Mouse (Mus musculus): ENCODE results near the gene 1700067K01Rik. TPM values are rescaled to one million over a fixed set of nuclear protein-coding genes. Genes with fewer than 3 reads are reported as not detected.
"Not testable (repeated sequence)": the region's sequence is repeated elsewhere in the genome, so short reads cannot be mapped to it uniquely, and the experiment has no call there.

1700067K01Rik gene
- total RNA-seq, 2 experiments from 2014 or later: 0.33 to 0.80 TPM

- intact Hi-C loops (cut with DNase I): no loop called here
- DNase-seq: peak; percentile 79 to 87
These were observed 20.5 kb upstream of the 1700067K01Rik start for GRCm38 (mm10) chr8:83980845-83981244.

DNA sequence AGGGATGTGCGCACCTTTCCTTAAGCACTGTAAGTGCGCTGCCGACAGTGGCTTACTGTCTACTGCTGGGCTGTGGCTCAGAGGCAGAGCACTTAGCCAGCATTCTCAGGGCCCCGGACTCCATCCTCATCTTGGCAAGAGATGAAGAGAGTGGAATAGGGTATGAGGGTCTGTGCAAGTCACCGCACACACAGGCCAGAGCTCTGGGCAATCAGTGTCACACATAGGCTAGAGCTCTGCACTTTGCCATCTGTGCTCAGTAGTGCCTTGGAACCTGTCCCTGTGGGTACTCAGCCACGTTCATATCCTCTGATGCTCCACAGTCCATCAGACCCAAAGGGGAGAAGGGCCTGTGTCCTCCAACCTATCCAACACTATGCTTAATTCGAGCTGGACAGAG, 19.8 kb upstream of the 1700067K01Rik start:
- no peak for DNase-seq
- intact Hi-C loops (cut with DNase I): no loop called here

GRCm38 (mm10) chr8:83982449-83982848, 18.9 kb upstream of the 1700067K01Rik start:
- no peak for DNase-seq
- intact Hi-C loops (cut with DNase I): no loop called here

GRCm38 (mm10) chr8:83983222-83983621, 18.1 kb upstream of the 1700067K01Rik start:
- intact Hi-C loops (cut with DNase I): not testable (repeated sequence)

DNA sequence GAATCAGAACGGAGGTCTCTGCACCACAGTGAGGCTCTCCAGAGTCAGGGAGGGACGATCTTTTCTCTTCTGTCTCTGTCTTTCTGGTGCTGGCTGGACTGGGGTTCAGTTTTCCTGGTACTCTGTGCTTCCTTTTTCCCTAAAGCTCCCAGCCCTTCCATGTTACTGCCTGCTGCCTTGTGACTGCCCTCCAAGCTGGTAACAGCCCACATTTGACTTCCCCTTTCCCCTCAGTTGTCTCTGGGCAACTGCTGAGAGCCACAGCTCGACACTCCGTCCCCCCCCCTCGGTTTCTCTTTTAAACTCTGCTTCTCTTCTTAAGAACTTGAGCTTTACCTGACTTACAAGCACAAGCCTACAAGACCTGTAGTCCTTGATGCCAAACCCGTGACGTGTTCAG, 12.1 kb upstream of the 1700067K01Rik start:
- intact Hi-C loops (cut with DNase I): no loop called here
- no peak for DNase-seq

More at GRCm38 (mm10) chr8:83983222-83983621, 18.1 kb upstream of the 1700067K01Rik start:
- DNase-seq: not testable (repeated sequence)

GRCm38 (mm10) chr8:83990170-83990569, 11.1 kb upstream of the 1700067K01Rik start:
- no peak for DNase-seq
- intact Hi-C loops (cut with DNase I): no loop called here

- intact Hi-C loops (cut with DNase I): no loop called here
- no peak for DNase-seq
These were observed 8.8 kb upstream of the 1700067K01Rik start for GRCm38 (mm10) chr8:83992488-83992887.

DNA sequence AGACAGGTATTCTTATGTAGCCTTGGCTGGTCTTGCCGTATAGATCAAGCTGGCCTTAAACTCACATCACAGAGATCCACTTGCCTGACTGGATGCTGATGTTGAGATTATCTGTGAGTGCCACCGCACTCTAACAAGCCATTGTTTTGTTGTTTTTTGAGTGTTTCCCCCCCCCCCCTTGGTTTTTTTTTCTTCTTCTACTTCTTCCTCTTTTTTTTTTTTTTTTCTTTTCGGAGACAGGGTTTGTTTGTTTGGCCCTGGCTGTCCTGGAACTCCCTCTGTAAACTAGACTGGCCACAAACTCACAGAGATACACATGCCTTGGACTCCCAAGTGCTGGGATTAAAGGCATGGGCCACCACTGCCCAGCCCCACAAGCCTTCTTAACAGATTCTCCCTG, 7.3 kb upstream of the 1700067K01Rik start:
- DNase-seq: no peak
- intact Hi-C loops (cut with DNase I): no loop called here

DNA sequence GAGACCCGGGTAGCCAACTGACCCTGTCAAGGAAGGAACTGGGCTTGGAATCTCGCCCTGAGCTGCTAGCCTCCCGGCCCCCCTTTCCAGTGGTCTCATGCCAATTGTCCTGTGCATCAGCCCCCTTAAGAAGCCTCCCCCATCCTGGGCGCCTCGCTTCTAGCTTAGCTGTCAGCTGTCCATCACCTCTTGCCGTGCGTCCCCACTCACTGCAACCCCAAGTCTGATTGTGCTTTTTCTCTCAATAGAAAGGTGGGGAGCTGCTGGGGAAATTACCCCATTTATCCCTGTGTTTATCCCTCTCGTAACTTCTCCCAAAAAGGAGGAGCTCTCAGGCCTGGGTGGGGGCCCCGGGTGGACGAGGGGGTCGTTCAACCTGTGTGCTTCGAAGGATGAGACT, 5.3 kb upstream of the 1700067K01Rik start:
- peak in 1 of 2 experiments; percentile 13 for DNase-seq
- intact Hi-C loops (cut with DNase I): loop anchor here (2.0 kb wide), 1 partner anchor 21 kb away; no protein-coding TSS in a partner anchor

DNA sequence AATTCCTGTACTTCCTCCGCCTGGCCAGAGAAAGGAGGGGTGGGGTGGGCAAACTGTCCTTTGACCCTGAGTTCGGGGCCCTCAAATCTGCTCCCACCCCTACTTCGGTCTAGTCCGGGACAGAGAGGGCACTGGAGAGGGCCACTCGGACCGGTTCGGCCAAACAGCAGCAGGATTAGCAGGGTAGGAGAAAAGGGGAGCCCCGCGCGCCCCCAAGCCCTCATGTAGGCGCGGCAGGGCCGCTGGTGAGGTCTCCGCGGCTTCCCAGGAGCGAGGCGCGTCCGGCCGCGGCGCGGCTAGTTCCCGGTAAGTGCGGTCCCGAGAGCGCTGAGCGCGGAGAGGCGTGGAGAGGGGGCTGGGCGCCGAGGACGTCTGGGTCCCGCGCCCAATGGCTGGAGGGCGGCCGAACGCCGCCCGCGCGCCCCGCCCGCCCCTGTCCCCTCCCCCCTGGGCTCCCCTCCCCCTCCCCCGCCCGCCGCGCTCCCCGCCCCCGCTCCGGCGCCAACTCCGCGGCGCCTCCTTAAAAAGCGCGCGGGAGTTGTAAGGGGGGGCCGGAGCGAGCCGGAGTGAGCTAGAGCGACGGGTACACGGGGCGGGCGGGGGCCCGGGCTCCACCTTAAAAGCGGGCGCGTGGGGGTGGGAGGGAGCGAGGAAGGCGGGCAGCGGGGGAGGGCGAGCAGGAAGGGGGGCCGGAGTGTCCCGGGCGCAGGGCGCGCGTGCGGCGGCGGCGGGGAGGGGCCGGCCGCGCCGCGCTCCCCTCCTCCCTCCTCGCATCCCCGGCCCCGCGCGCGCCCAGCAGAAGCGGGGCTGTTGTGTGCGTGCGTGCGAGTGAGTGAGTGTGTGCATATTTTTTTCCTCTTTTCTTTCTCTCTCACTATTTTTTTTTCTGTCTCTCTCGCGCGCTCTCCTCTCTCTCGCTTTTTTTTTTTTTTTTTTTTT, 4.5 kb upstream of the 1700067K01Rik start:
- peak; percentile 88 to 93 for DNase-seq
- intact Hi-C loops (cut with DNase I): loop anchor here (2.0 kb wide), 1 partner anchor 22 kb away; no protein-coding TSS in a partner anchor

DNA sequence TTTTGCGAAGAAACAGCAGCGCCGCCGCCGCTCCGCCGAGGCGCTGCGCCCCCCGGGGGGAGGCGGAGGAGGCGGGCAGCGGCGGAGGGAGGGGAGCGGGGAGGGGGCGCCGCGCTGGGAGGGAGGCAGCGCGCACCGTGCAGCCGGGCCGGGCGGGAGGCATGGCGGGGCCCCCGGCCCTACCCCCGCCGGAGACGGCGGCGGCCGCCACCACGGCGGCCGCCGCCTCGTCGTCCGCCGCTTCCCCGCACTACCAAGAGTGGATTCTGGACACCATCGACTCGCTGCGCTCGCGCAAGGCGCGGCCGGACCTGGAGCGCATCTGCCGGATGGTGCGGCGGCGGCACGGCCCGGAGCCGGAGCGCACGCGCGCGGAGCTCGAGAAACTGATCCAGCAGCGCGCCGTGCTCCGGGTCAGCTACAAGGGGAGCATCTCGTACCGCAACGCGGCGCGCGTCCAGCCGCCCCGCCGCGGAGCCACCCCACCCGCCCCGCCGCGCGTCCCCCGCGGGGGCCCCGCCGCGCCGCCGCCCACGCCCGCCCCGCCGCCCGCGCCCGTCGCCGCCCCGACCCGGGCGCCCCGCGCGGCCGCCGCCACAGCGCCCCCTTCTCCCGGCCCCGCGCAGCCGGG, 3.7 kb upstream of the 1700067K01Rik start, which contains the start of gene Samd1:
Samd1 (plus strand) TSS at position 162 of the 631 bp plus-strand sequence.
- intact Hi-C loops (cut with DNase I): loop anchor here (2.0 kb wide), 1 partner anchor 23 kb away; no protein-coding TSS in a partner anchor
- DNase-seq: peak; percentile 66 to 67

DNA sequence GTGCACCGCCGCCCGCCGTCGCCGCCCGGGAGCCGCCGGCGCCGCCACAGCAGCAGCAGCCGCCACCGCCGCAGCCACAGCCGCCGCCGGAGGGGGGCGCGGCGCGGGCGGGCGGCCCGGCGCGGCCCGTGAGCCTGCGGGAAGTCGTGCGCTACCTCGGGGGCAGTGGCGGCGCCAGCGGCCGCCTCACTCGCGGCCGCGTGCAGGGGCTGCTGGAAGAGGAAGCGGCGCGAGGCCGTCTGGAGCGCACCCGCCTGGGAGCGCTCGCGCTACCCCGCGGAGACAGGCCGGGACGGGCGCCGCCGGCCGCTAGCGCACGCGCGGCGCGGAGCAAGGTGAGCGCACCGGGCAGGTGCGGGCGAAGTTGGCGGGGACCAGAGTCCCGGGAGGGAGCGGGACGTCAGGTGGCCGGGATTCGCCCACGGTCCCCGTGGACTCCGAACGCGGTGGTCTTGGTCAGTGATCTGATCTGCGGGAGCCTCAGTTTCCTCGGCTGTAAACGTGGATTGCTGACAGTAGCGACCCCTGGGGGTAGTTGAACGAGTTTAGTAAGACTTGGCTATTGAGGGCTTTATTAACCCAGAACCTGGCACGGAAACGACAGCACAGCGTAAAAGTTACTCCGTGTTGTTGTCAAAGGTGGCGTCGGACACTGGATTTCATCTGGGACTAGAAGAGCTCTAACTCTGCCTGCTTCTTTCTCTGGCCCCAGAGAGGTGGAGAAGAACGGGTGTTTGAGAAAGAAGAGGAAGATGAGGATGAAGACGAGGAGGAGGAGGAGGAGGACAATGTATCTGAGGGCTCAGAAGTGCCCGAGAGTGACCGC, 2.9 kb upstream of the 1700067K01Rik start:
- peak; percentile 63 to 73 for DNase-seq
- intact Hi-C loops (cut with DNase I): no loop called here

- intact Hi-C loops (cut with DNase I): no loop called here
- DNase-seq: no peak
These were observed 2.1 kb upstream of the 1700067K01Rik start for GRCm38 (mm10) chr8:83999057-83999705.

DNA sequence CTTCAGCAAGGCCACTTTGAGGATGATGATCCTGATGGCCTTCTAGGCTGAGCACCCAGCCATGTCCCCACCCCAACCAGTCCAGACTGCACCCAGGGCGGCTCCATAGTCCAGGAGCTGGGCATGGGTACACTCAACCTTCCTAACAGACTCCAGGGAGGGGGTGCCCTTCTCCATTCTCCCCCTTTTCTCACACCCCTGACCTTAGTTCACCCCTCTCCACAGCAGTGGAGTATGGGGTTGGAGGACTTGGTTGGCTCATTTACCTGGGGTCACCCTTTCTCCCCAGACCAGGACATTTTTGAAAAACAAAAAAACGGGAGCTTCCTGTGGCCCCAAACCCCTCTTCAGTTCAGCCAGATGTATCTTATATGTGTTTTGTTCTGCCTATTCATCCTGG, 1.5 kb upstream of the 1700067K01Rik start:
- no peak for DNase-seq
- intact Hi-C loops (cut with DNase I): no loop called here

GRCm38 (mm10) chr8:84002957-84003611, 1.8 kb downstream of the 1700067K01Rik start:
- intact Hi-C loops (cut with DNase I): no loop called here

DNA sequence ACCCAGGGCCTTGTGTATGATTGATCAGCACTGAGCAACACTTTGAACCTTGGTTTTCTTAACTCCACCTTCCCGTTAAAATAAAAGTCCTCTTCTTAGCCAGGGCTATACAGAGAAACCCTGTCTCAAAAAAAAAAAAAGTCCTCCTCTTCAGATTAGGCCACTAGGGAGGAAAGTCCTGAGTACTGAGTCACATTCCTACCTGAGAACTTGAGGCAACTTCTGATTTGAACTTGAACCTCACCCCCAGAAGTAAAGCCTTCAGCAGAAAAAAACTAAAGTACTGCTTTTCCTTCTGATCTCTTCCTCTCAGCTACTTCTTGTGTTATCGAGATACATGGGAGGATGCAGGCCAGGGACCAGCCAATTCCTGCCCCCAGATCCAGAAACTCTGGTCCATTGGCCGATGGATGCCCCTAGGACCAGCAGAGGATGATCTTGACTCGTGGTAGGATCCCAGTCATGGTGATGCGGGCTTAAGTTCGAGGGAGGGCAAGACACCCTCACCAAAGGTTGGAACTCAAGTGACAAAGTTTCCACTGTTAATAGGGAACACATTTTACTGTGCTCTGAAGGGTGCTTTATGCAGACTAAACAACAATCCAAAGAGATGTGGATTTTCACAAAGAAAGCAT, 2.4 kb downstream of the 1700067K01Rik start:
- intact Hi-C loops (cut with DNase I): no loop called here
- DNase-seq: no peak

More at GRCm38 (mm10) chr8:84002957-84003611, 1.8 kb downstream of the 1700067K01Rik start:
- DNase-seq: no peak

DNA sequence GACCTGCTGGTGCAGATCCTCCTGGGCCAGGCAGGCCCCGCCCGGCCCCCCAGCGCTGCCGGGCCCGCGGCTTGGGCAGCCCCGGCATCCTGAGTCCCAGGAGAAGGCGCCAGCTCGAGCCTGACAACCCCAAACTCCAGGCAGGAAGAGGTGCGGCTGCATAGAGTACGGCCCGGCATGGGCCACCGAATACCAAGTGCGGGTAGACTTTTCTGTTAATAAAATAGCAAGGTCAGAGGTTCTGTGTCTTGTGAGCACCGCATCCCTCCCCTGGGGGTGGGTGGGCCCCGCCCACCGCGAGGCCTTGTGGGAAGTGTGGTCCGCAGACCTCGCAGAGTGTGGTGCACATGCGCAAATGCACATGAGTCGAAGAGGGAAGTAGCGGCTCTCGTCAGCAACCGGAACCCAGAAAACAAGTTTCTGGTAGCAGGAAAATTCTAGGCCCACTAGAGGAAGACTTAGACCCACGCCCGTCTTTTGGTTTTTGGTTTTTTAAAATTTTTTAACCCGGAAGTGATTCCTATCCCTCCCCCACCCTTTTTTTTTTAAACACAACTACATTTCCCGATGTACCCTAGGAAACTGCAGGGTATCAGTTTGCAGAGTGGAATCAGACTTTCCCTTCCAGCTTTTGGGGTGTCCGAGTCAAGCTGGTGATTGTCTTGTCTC, 3.4 kb downstream of the 1700067K01Rik start:
- peak; percentile 94 to 95 for DNase-seq
- intact Hi-C loops (cut with DNase I): no loop called here

DNA sequence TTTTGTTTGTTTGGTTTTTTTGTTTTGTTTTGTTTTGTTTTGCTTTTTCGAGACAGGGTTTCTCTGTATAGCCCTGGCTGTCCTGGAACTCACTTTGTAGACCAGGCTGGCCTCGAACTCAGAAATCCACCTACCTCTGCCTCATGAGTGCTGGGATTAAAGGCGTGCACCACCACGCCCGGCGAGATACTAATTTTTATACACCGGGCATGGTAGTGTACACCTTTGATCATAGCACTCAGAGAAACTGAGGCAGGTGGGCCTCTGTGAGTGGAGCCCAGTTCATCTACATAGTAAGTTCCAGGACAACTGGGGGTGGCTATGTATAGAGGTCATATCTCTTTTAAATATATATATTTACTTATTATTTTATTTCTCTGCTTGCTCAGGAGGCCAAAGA, 4.2 kb downstream of the 1700067K01Rik start:
- intact Hi-C loops (cut with DNase I); DNase-seq: not testable (repeated sequence)
